Mouse (Mus musculus) stomach, postnatal 0 days (tissue): Measurements from ENCODE around the gene Saa2.

Experiments used
- CTCF ChIP-seq: IDR thresholded peaks from 2 replicates; pipeline ENCODE4 v1.5.1; 2016; ENCODE audit warnings: antibody characterized with exemption, low read depth, mild to moderate bottlenecking, moderate library complexity
- EP300 ChIP-seq: optimal IDR thresholded peaks from 2 replicates; pipeline ENCODE3; 2016; ENCODE audit warnings: antibody characterized with exemption

DNA sequence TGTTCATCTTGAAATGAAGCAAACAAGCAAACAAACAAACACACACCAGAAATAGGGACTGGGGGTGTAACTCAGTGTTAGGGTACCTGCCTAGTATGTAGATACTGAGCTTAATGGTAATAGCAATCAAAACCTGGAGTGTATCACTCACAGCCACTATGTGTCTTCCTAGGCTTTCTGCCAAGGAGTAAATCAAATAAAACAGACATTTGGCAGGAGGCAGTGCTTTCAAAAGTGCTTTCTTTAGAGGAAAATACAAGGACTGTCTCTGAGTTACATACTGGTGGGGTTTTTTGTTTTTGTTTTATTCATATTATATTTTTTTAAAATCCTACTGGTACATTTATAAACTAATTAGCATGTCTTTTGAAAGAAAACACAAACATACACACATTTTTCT, 15.8 kb downstream of the Saa2 start:
- no peak for TF ChIP-seq CTCF
- no peak for TF ChIP-seq EP300
